Mouse (Mus musculus) adrenal gland, postnatal 36 days (tissue): Measurements from ENCODE around the gene Adgrl3. TPM values are rescaled to one million over a fixed set of nuclear protein-coding genes. Genes with fewer than 3 reads are reported as not detected.

ENCODE experiments used
- DNase-seq, 2 experiments: peaks; one replicate each; pipeline ENCODE4 v3.0.0; 2021; ENCODE audit warnings: mixed read lengths in 1 of 2
- microRNA-seq: library from miRNA; unstranded; fragments of <30 nt; microRNA quantifications from one replicate; pipeline ENCODE4 v1.2.0, GENCODE M21; 2021
- total RNA-seq, 2 experiments: library from RNA; stranded (reverse); gene quantifications; 2 replicates each; pipeline ENCODE4 v1.2.3; 2021

The Adgrl3 gene
- total RNA-seq, 2 experiments from 2014 or later: 3.9 to 4.2 TPM

DNA sequence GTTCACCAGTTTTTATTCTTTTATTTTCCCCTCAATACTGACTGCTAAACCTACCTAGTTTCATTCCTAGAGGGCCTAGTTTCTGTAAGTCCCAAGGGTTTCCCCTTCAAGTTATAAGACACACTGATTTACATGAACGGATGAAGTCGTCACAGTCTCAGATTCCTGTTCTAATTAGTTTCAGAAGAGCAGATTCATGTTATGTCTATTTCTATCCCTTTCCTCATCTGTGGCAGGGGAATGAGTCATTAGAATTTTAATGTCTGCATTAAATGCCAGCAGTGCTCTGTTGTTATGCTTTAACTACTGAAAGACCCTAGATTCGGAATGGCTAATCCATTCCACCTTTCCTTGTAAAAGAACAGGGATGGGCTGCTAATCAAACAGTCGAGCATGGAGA is 823.9 kb downstream of the Adgrl3 start:
- DNase-seq: no peak

DNA sequence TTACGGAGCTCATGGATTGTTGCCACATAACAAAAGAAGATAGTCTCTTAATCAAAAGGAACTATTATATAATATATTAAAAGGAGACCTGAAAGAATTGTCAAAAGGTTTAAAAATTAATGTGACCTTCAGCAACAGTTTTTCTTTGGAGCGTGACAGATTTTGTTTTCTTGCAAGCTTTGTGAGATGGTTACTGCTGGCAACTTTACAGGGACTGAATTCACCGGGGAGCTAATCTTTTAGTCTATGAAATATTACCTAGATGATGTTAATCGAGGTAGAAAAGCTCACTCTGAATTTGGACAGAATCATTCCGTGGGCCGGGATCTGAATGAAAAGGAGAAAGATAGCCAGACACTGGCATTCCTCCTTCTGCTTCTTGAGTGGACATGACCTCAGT is 850.4 kb downstream of the Adgrl3 start:
- no peak for DNase-seq

Small RNAs within 50 kb of the gene (microRNA-seq; reads per million reads assigned to microRNA genes)
- gene Gm22048: not detected
